Mouse (Mus musculus) forebrain, embryonic 16.5 days (tissue): Measurements from ENCODE around the gene Ifna14. TPM values are rescaled to one million over a fixed set of nuclear protein-coding genes. Genes with fewer than 3 reads are reported as not detected.
"Not testable (repeated sequence)": the region's sequence is repeated elsewhere in the genome, so short reads cannot be mapped to it uniquely, and the experiment has no call there.

Experiments used
- ATAC-seq: fragments of 200-750 bp; cut with Nextera tagmentation; 2 replicates; pipeline ENCODE4 v1.8.0; 2017; ENCODE audit warnings: mild to moderate bottlenecking, moderate library complexity
- H3K27ac ChIP-seq: fragments of 300-500 bp; sonication (generic); 2 replicates; pipeline ENCODE4 v1.5.1; 2014; ENCODE audit warnings: low read length, control low read depth
- H3K27me3 ChIP-seq: fragments of 300-500 bp; sonication (generic); replicated peaks from 2 replicates; pipeline ENCODE4 v1.6.1; 2014; ENCODE audit warnings: low read length; ENCODE audit not compliant: control insufficient read depth, insufficient read depth
- H3K36me3 ChIP-seq: fragments of 300-500 bp; sonication (generic); 2 replicates; pipeline ENCODE4 v1.6.1; 2014; ENCODE audit not compliant: control insufficient read depth, insufficient read depth
- H3K4me1 ChIP-seq: fragments of 300-500 bp; sonication (generic); replicated peaks from 2 replicates; pipeline ENCODE4 v1.6.1; 2014; ENCODE audit warnings: low read length; ENCODE audit not compliant: control insufficient read depth, insufficient read depth
- H3K4me2 ChIP-seq: fragments of 300-500 bp; sonication (generic); 2 replicates; pipeline ENCODE4 v1.6.1; 2014; ENCODE audit warnings: mild to moderate bottlenecking, low read length, control low read depth
- H3K4me3 ChIP-seq: fragments of 300-500 bp; sonication (generic); replicated peaks from 2 replicates; pipeline ENCODE4 v1.5.1; 2014; ENCODE audit warnings: mild to moderate bottlenecking, low read length, control low read depth
- H3K9ac ChIP-seq: fragments of 300-500 bp; sonication (generic); replicated peaks from 2 replicates; pipeline ENCODE4 v1.6.1; 2014; ENCODE audit warnings: low read depth, low read length, control low read depth
- H3K9me3 ChIP-seq: fragments of 300-500 bp; sonication (generic); 2 replicates; pipeline ENCODE4 v1.6.1; 2016; ENCODE audit warnings: low read length; ENCODE audit not compliant: control insufficient read depth
- WGBS: fragments of 180-500 bp; shearing (Covaris S2); extraction: QIAGEN DNeasy Blood & Tissue Kit; methylation state at CpG from one replicate; pipeline ENCODE4 v1.1.7; 2014; 5-methylcytosine and 5-hydroxymethylcytosine counted together
- polyA plus RNA-seq: library from polyadenylated mRNA; unstranded; fragments of >200 nt; fragmentation: Nextera tagmentation; extraction: Ambion mirVana; gene quantifications from 2 replicates; pipeline ENCODE4 v1.2.1, GENCODE M21; 2015

Ifna14 gene
- not detected in 2 replicates for polyA plus RNA-seq

DNA sequence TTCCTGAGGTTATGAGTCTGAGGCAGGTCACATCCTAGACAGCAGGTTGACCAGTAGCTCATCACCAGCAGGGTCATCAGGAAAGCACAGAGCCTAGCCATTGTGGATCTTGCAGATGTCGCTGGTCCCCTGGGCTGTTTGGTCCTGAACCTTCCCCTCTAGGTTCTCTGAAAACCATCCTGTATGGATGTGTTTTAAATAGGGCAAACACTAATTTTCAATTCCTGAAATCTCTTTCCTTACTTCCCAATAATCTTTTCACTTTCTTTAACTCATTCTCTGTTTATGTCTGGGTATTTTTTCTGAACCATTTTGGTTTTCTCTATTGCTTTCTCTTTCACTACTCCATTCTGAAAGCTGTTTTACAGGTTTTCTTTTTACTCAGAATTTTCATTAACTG lies at the start of gene Ifna14:
Gene Ifna14 (minus strand): TSS at position 101 of the 400 bp plus-strand sequence.
- no peak within 1 kb of the TSS for H3K27ac ChIP-seq
- no peak for ATAC-seq
- no peaks in the 10 kb centered on the region for H3K9me3 ChIP-seq
- no peak within 1 kb of the TSS for H3K4me3 ChIP-seq
- H3K4me2 ChIP-seq: no peak within 1 kb of the TSS
- no peaks in the 10 kb centered on the region for H3K4me1 ChIP-seq
- H3K27me3 ChIP-seq: no peaks in the 10 kb centered on the region
- H3K36me3 ChIP-seq: no peaks in the 10 kb centered on the region
- no peak within 1 kb of the TSS for H3K9ac ChIP-seq
- 93% methylated on average over 1 of the region's 1 CpGs for WGBS

GRCm38 (mm10) chr4:88603276-88603675 lies 31.7 kb upstream of the Ifna14 start, which contains the start of gene Ifna12:
Gene Ifna12 (minus strand): TSS chr4:88603376.
- no peak within 1 kb of the TSS for H3K4me2 ChIP-seq
- no peak within 1 kb of the TSS for H3K9ac ChIP-seq
- H3K27ac ChIP-seq: no peak within 1 kb of the TSS
- no peaks in the 10 kb centered on the region for H3K9me3 ChIP-seq
- H3K36me3 ChIP-seq: no peaks in the 10 kb centered on the region
- no peaks in the 10 kb centered on the region for H3K27me3 ChIP-seq
- no peak for ATAC-seq
- no peaks in the 10 kb centered on the region for H3K4me1 ChIP-seq
- no peak within 1 kb of the TSS for H3K4me3 ChIP-seq

GRCm38 (mm10) chr4:88592285-88592684 lies 20.7 kb upstream of the Ifna14 start, which contains the start of gene Ifna9:
Gene Ifna9 (minus strand): TSS chr4:88592385.
- no peaks in the 10 kb centered on the region for H3K36me3 ChIP-seq
- no peaks in the 10 kb centered on the region for H3K9me3 ChIP-seq
- 91% methylated on average over 1 of the region's 1 CpGs for WGBS
- no peak for ATAC-seq
- no peaks in the 10 kb centered on the region for H3K4me1 ChIP-seq
- no peak within 1 kb of the TSS for H3K4me2 ChIP-seq
- H3K9ac ChIP-seq: no peak within 1 kb of the TSS
- no peaks in the 10 kb centered on the region for H3K27me3 ChIP-seq
- no peak within 1 kb of the TSS for H3K27ac ChIP-seq
- H3K4me3 ChIP-seq: no peak within 1 kb of the TSS

GRCm38 (mm10) chr4:88561791-88562190 lies 9.8 kb downstream of the Ifna14 start:
- H3K9me3 ChIP-seq: no peaks in the 10 kb centered on the region
- no peaks in the 10 kb centered on the region for H3K27me3 ChIP-seq
- H3K27ac ChIP-seq: no peak overlapping the region
- WGBS: 92% methylated on average over 1 of the region's 1 CpGs
- no peak overlapping the region for H3K9ac ChIP-seq
- no peaks in the 10 kb centered on the region for H3K4me1 ChIP-seq
- H3K4me3 ChIP-seq: no peak overlapping the region
- no peak overlapping the region for H3K4me2 ChIP-seq
- no peak for ATAC-seq
- H3K36me3 ChIP-seq: no peaks in the 10 kb centered on the region

DNA sequence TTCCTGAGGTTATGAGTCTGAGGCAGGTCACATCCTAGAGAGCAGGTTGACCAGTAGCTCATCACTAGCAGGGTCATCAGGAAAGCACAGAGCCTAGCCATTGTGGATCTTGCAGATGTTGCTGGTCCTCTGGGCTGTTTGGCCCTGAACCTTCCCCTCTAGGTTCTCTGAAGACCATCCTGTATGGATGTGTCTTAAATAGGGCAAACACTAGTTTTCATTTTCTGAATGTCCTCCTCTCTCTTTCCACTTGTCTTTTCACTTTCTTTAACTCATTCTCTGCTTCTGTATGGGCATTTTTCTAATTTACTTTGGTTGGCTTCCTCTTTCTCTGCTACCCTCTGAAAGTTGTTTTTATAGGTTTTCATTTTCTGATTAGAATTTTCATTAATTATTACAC lies 13.5 kb downstream of the Ifna14 start, which contains the start of gene Ifna15:
Gene Ifna15 (minus strand): TSS at position 101 of the 400 bp plus-strand sequence.
- not testable (repeated sequence) for H3K4me1 ChIP-seq, H3K36me3 ChIP-seq, H3K4me2 ChIP-seq, ATAC-seq, H3K27me3 ChIP-seq, H3K9ac ChIP-seq, H3K27ac ChIP-seq, H3K9me3 ChIP-seq, H3K4me3 ChIP-seq

- Histone ChIP-seq H3K4me1 (no peaks in the 10 kb centered on the region; the same call in 1 of the 2 replicates), H3K9me3 (no peaks in the 10 kb centered on the region), H3K9ac (no peak overlapping the region), H3K27me3 (no peaks in the 10 kb centered on the region), H3K27ac (no peak overlapping the region), H3K4me3 (peak overlapping the region; percentile 18), H3K36me3 (no peaks in the 10 kb centered on the region), H3K4me2 (peak overlapping the region; percentile 43)
- 32% methylated on average over 22 of the region's 22 CpGs for WGBS
- ATAC-seq: peak; percentile 68
Measured at GRCm38 (mm10) chr4:88550161-88550945, 21.2 kb downstream of the Ifna14 start.

- no peak overlapping the region for H3K4me2 ChIP-seq
- ATAC-seq: no peak
Measured at GRCm38 (mm10) chr4:88547986-88548385, 23.6 kb downstream of the Ifna14 start.

DNA sequence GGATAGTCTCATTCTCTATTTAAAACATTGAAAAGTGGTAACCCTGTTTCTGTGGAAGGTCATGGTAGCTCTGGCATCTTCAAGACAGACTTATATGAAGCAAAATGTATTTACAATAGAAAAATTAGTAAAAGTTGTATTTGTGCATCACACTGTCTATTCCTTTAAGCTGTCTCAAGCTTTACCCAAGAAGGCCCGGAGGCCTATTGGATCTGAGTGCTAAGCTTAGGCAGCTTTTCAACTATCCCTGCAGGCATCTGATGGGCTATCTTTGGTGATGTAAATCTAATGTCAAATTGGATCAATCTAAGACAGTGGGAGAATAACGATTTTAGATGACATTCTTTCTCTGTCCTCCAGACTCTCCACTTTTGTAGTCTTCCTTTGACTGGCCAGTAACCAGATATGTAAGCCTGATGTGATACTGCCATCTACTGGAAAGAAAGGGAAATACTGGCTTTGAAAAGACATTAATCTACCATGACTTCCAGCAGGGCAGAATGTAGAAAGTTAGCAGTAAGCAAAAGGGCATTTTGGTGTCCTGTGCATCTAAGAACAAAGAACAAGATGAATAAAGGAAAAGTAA lies 27.9 kb downstream of the Ifna14 start:
- no peak overlapping the region for H3K4me2 ChIP-seq
- no peaks in the 10 kb centered on the region for H3K27me3 ChIP-seq
- H3K9me3 ChIP-seq: no peaks in the 10 kb centered on the region
- ATAC-seq: peak; percentile 80
- H3K27ac ChIP-seq: no peak overlapping the region
- no peaks in the 10 kb centered on the region for H3K4me1 ChIP-seq
- H3K9ac ChIP-seq: no peak overlapping the region
- no peaks in the 10 kb centered on the region for H3K36me3 ChIP-seq
- 38% methylated on average over 2 of the region's 2 CpGs for WGBS
- H3K4me3 ChIP-seq: no peak overlapping the region

More at GRCm38 (mm10) chr4:88547986-88548385, 23.6 kb downstream of the Ifna14 start:
- no peak overlapping the region for H3K27ac ChIP-seq
- H3K4me3 ChIP-seq: no peak overlapping the region
- no peak overlapping the region for H3K9ac ChIP-seq
- no peaks in the 10 kb centered on the region for H3K27me3 ChIP-seq
- no peaks in the 10 kb centered on the region; the same call in 1 of the 2 replicates for H3K4me1 ChIP-seq
- no peaks in the 10 kb centered on the region for H3K36me3 ChIP-seq
- WGBS: 64% methylated on average over 1 of the region's 1 CpGs
- no peaks in the 10 kb centered on the region for H3K9me3 ChIP-seq

DNA sequence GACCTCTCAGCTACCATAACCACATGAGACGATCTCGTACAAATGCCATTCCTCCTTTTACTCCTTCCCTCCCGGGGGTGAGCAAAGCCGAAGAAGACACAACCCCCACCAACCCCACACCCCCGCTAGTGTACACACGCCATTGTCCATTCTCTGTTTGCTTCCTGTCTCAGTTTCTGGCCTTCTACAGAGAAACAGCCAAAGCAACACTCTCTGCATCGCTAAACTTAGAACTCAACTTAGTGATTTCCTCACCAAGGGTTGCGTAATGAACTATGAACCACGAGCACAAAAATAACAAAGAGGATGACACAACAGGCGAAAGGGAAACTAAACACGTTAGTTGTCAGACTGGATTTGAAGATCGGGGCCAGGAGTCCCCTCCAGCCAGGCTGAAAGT lies 34.3 kb downstream of the Ifna14 start:
- WGBS: 88% methylated on average over 12 of the region's 12 CpGs
- H3K4me3 ChIP-seq: no peak overlapping the region
- ATAC-seq: no peak
- no peaks in the 10 kb centered on the region for H3K9me3 ChIP-seq
- H3K27ac ChIP-seq: no peak overlapping the region
- H3K4me1 ChIP-seq: peaks cover 2% of the 10 kb centered on the region; the same call in 1 of the 2 replicates
- no peak overlapping the region for H3K4me2 ChIP-seq
- no peaks in the 10 kb centered on the region for H3K36me3 ChIP-seq
- no peak overlapping the region for H3K9ac ChIP-seq
- no peaks in the 10 kb centered on the region for H3K27me3 ChIP-seq
